Comparison of ENCODE assay signal across 18 mouse cellular contexts in genomic region chr15:83958376-83958775, GRCm38 (mm10).
"Had no signal": no experiment of that assay in that cellular context is flagged by ENCODE, and none has a peak within 500 bp of the region (broad histone marks: within the 10 kb centered on the region; RNA-seq: fewer than 3 reads in every experiment).

No protein-coding gene starts in this region.

- H3K4me3 ChIP-seq: midbrain, embryonic 10.5 days; midbrain, embryonic 12.5 days; myocyte; neural tube, embryonic 13.5 days; neural tube, embryonic 15.5 days had no signal

- H3K27ac ChIP-seq: midbrain, embryonic 10.5 days; midbrain, embryonic 12.5 days; neural tube, embryonic 13.5 days; neural tube, embryonic 15.5 days had no signal

- H3K36me3 ChIP-seq: midbrain, embryonic 10.5 days; midbrain, embryonic 12.5 days; neural tube, embryonic 13.5 days; neural tube, embryonic 15.5 days had no signal

- H3K4me1 ChIP-seq: midbrain, embryonic 12.5 days had no signal

- H3K4me2 ChIP-seq: lung, embryonic 14.5 days; midbrain, embryonic 12.5 days; neural tube, embryonic 13.5 days; neural tube, embryonic 15.5 days had no signal

- H3K9me3 ChIP-seq: midbrain, embryonic 10.5 days; midbrain, embryonic 12.5 days; neural tube, embryonic 13.5 days; neural tube, embryonic 15.5 days had no signal

- DNase-seq: lung, adult 18-20 months; lung, embryonic 14.5 days; lung, postnatal 10 days; lung, postnatal 4 days; midbrain, embryonic 14.5 days; retina, postnatal 1 day; right cerebral cortex, adult 18-20 months; right cerebral cortex, postnatal 25 days; right cerebral cortex, postnatal 4 days; spleen, adult 18-20 months; thymus, adult 18-20 months; thymus, postnatal 14 days; thymus, postnatal 36 days had no signal

- H3K27me3 ChIP-seq: midbrain, embryonic 12.5 days; neural tube, embryonic 13.5 days; neural tube, embryonic 15.5 days had no signal

- H3K9ac ChIP-seq: lung, embryonic 14.5 days; midbrain, embryonic 12.5 days; neural tube, embryonic 13.5 days; neural tube, embryonic 15.5 days had no signal
